9 mouse cellular contexts compared by ENCODE assay signal in genomic region chr5:25188802-25189201, GRCm38 (mm10). TPM values are rescaled to one million over a fixed set of nuclear protein-coding genes. Genes with fewer than 3 reads are reported as not detected.
DNase-seq lines count a peak whose midpoint lies in the region; ATAC-seq and TF ChIP-seq lines count a peak whose summit lies in the region.
"Had no signal": no experiment of that assay in that cellular context is flagged by ENCODE, and none has a peak within 500 bp of the region (broad histone marks: within the 10 kb centered on the region; RNA-seq: fewer than 3 reads in every experiment).

No protein-coding gene starts in this region.

- H3K36me3 ChIP-seq in hindbrain, embryonic 11.5 days (ENCODE audit: control insufficient read depth, insufficient read depth, low read length), result no peaks in the 10 kb centered on the region
- H3K36me3 ChIP-seq in hindbrain, embryonic 14.5 days (replicated peaks; ENCODE audit: control insufficient read depth, insufficient read depth), result no peaks in the 10 kb centered on the region
- H3K36me3 ChIP-seq in C2C12 (ENCODE audit: control insufficient read depth, insufficient read depth), result no peaks in the 10 kb centered on the region
- no peaks in the 10 kb centered on the region for H3K36me3 ChIP-seq in kidney, embryonic 15.5 days
- H3K36me3 ChIP-seq: limb, embryonic 13.5 days had no signal

- no peaks in the 10 kb centered on the region for H3K27me3 ChIP-seq in hindbrain, embryonic 11.5 days (ENCODE audit: control insufficient read depth, insufficient read depth, low read length)
- no peaks in the 10 kb centered on the region for H3K27me3 ChIP-seq in hindbrain, embryonic 14.5 days (ENCODE audit: control insufficient read depth, insufficient read depth, low read length)
- no peaks in the 10 kb centered on the region for H3K27me3 ChIP-seq in C2C12 (ENCODE audit: control insufficient read depth, insufficient read depth, insufficient read length)
- H3K27me3 ChIP-seq in kidney, embryonic 15.5 days, result no peaks in the 10 kb centered on the region
- H3K27me3 ChIP-seq: limb, embryonic 13.5 days had no signal

- TF ChIP-seq CTCF in C2C12 (IDR thresholded peaks at IDR 0.05; ENCODE audit: control insufficient read depth, insufficient read depth, insufficient read length), result peak; percentile 39

- H3ac ChIP-seq in C2C12 (ENCODE audit: control insufficient read depth, insufficient read length, low read depth), result no peak overlapping the region

- no peaks in the 10 kb centered on the region for H3K4me1 ChIP-seq in hindbrain, embryonic 11.5 days (replicated peaks; ENCODE audit: control insufficient read depth, insufficient read depth, low read length)
- H3K4me1 ChIP-seq in hindbrain, embryonic 14.5 days (replicated peaks; ENCODE audit: control insufficient read depth, insufficient read depth, low read length), result no peaks in the 10 kb centered on the region
- H3K4me1 ChIP-seq in kidney, embryonic 15.5 days, result no peaks in the 10 kb centered on the region
- H3K4me1 ChIP-seq: limb, embryonic 13.5 days had no signal

- WGBS in hindbrain, embryonic 11.5 days, result 56% methylated on average over 1 of the region's 1 CpGs
- WGBS in hindbrain, embryonic 14.5 days, result 43% methylated on average over 1 of the region's 1 CpGs
- WGBS in kidney, embryonic 15.5 days, result 28% methylated on average over 1 of the region's 1 CpGs

- no peaks in the 10 kb centered on the region for H3K79me3 ChIP-seq in C2C12 (ENCODE audit: low read depth)

- no peak overlapping the region for H3K9ac ChIP-seq in hindbrain, embryonic 11.5 days (ENCODE audit: low read depth, low read length)
- H3K9ac ChIP-seq in hindbrain, embryonic 14.5 days, result no peak overlapping the region
- H3K9ac ChIP-seq in kidney, embryonic 15.5 days, result no peak overlapping the region
- H3K9ac ChIP-seq: limb, embryonic 13.5 days had no signal

- H3K27ac ChIP-seq in hindbrain, embryonic 11.5 days (ENCODE audit: low read depth, low read length), result no peak overlapping the region
- H3K27ac ChIP-seq in hindbrain, embryonic 14.5 days, result no peak overlapping the region
- H3K27ac ChIP-seq in kidney, embryonic 15.5 days, result no peak overlapping the region
- H3K27ac ChIP-seq: limb, embryonic 13.5 days had no signal

- H3K79me2 ChIP-seq in C2C12 (ENCODE audit: control insufficient read depth, insufficient read depth), result no peaks in the 10 kb centered on the region

- H3K4me3 ChIP-seq in hindbrain, embryonic 11.5 days (ENCODE audit: low read depth, low read length), result no peak overlapping the region
- no peak overlapping the region for H3K4me3 ChIP-seq in hindbrain, embryonic 14.5 days (replicated peaks; ENCODE audit: low read length)
- H3K4me3 ChIP-seq in C2C12 (ENCODE audit: insufficient read depth, poor library complexity, severe bottlenecking), result no peak overlapping the region
- no peak overlapping the region for H3K4me3 ChIP-seq in kidney, embryonic 15.5 days (replicated peaks)
- H3K4me3 ChIP-seq: limb, embryonic 13.5 days had no signal

- ATAC-seq in hindbrain, embryonic 11.5 days (ENCODE audit: low FRiP score), result no peak
- no peak for ATAC-seq in hindbrain, embryonic 14.5 days (ENCODE audit: low FRiP score)
- ATAC-seq in kidney, embryonic 15.5 days (replicated peaks; ENCODE audit: low FRiP score), result peak; percentile 52; the same call in 1 of the 2 replicates

- H3K4me2 ChIP-seq in hindbrain, embryonic 11.5 days (replicated peaks; ENCODE audit: low read depth, low read length), result no peak overlapping the region
- H3K4me2 ChIP-seq in hindbrain, embryonic 14.5 days (replicated peaks), result no peak overlapping the region
- no peak overlapping the region for H3K4me2 ChIP-seq in kidney, embryonic 15.5 days
- H3K4me2 ChIP-seq: limb, embryonic 13.5 days had no signal

- no peaks in the 10 kb centered on the region for H3K9me3 ChIP-seq in hindbrain, embryonic 11.5 days (ENCODE audit: control insufficient read depth, low read length)
- no peaks in the 10 kb centered on the region for H3K9me3 ChIP-seq in hindbrain, embryonic 14.5 days (ENCODE audit: control insufficient read depth, low read length)
- H3K9me3 ChIP-seq in kidney, embryonic 15.5 days (replicated peaks), result no peaks in the 10 kb centered on the region
- H3K9me3 ChIP-seq: limb, embryonic 13.5 days had no signal

- peak; percentile 6 for DNase-seq in hindbrain, embryonic 11.5 days (ENCODE audit: low spot score)
- no peak for DNase-seq in hindbrain, embryonic 14.5 days (ENCODE audit: low spot score)
- peak; percentile 55 for DNase-seq in adipocyte (ENCODE audit: low spot score)
- DNase-seq in thymus, postnatal 25 days, result peak; percentile 22
- no peak for DNase-seq in layer of hippocampus, adult 18-20 months (ENCODE audit: low spot score in 2 of 2)
- no peak for DNase-seq in right cerebral cortex, postnatal 36 days (ENCODE audit: low spot score in 2 of 2)

TF ChIP-seq in C2C12, 6 proteins besides CTCF, POLR2A, EP300 and RAD21:
- TF ChIP-seq MYOG (IDR thresholded peaks at IDR 0.05; ENCODE audit: control insufficient read depth, extremely low read depth, insufficient read length), result no peak
- TF ChIP-seq CEBPB (IDR thresholded peaks at IDR 0.05; ENCODE audit: low read depth), result no peak
- no peak for TF ChIP-seq FOSL1 (IDR thresholded peaks at IDR 0.05; ENCODE audit: insufficient read depth, low read length, poor library complexity, severe bottlenecking)
- no peak for TF ChIP-seq MYOD1 (IDR thresholded peaks at IDR 0.05; ENCODE audit: control insufficient read depth, insufficient read length, low read depth)
- TF ChIP-seq USF1 (IDR thresholded peaks at IDR 0.05; ENCODE audit: low read depth), result no peak
- no peak for TF ChIP-seq MAX (IDR thresholded peaks at IDR 0.05)

RNA-seq across cellular contexts. Expression of gene Galntl5, which starts 7.5 kb away (rescaled TPM):
- polyA plus RNA-seq in hindbrain, embryonic 11.5 days (2014; fragmentation: Nextera tagmentation; extraction: Ambion mirVana), result 0.08 TPM in 1 of 2 replicates, not detected in the other
- polyA plus RNA-seq in hindbrain, embryonic 14.5 days (2014; fragmentation: Nextera tagmentation; extraction: Ambion mirVana), result not detected in 2 replicates
- not detected for polyA plus RNA-seq in C2C12 (2012; fragmentation: generic; extraction: Trizol)
- polyA plus RNA-seq in kidney, embryonic 15.5 days (2015; fragmentation: Nextera tagmentation; extraction: Ambion mirVana), result not detected in 2 replicates
- not detected for total RNA-seq in layer of hippocampus, adult 18-20 months (2021)
- polyA plus RNA-seq: limb, embryonic 13.5 days had no signal

RNA-seq across cellular contexts. Expression of gene Galnt11, which starts 32.9 kb away (rescaled TPM):
- polyA plus RNA-seq in hindbrain, embryonic 11.5 days (2014; fragmentation: Nextera tagmentation; extraction: Ambion mirVana), result 39.9 and 44.9 TPM in 2 replicates
- polyA plus RNA-seq in hindbrain, embryonic 14.5 days (2014; fragmentation: Nextera tagmentation; extraction: Ambion mirVana), result 58.2 and 65.3 TPM in 2 replicates
- polyA plus RNA-seq in C2C12 (2012; fragmentation: generic; extraction: Trizol), result 9.1 TPM
- polyA plus RNA-seq in kidney, embryonic 15.5 days (2015; fragmentation: Nextera tagmentation; extraction: Ambion mirVana), result 69.8 and 71.3 TPM in 2 replicates
- 10 to 100 TPM; 40.6 to 41.9 TPM for total RNA-seq in layer of hippocampus, adult 18-20 months (2021)

RNA-seq across cellular contexts. Expression of gene E130116L18Rik, which starts 34.2 kb away (rescaled TPM):
- polyA plus RNA-seq in hindbrain, embryonic 11.5 days (2014; fragmentation: Nextera tagmentation; extraction: Ambion mirVana), result not detected in 2 replicates
- polyA plus RNA-seq in hindbrain, embryonic 14.5 days (2014; fragmentation: Nextera tagmentation; extraction: Ambion mirVana), result 1.7 TPM in 1 of 2 replicates, not detected in the other
- not detected for polyA plus RNA-seq in C2C12 (2012; fragmentation: generic; extraction: Trizol)
- polyA plus RNA-seq in kidney, embryonic 15.5 days (2015; fragmentation: Nextera tagmentation; extraction: Ambion mirVana), result 1.9 TPM in 1 of 2 replicates, not detected in the other
- total RNA-seq in layer of hippocampus, adult 18-20 months (2021), result not detected
- polyA plus RNA-seq: limb, embryonic 13.5 days had no signal

Comparison
In these comparisons a context has a peak if more than half of its experiments do, and no peak if none do; other contexts are left out.
1. DNase-seq: peak in hindbrain, embryonic 11.5 days (single experiment), adipocyte (single experiment) and thymus, postnatal 25 days (single experiment); none in hindbrain, embryonic 14.5 days (single experiment), layer of hippocampus, adult 18-20 months (0 of 2) and right cerebral cortex, postnatal 36 days (0 of 2).